Mouse (Mus musculus) liver, embryonic 16.5 days (tissue): ENCODE measurements around the gene Gm17651. TPM values are rescaled to one million over a fixed set of nuclear protein-coding genes. Genes with fewer than 3 reads are reported as not detected.
A peak's percentile ranks its signal among the peaks of the same experiment; 100 is the strongest.

Experiments used
- ATAC-seq: fragments of 200-750 bp; cut with Nextera tagmentation; 2 replicates; pipeline ENCODE4 v1.8.0; 2017; ENCODE audit warnings: low read depth, mild to moderate bottlenecking, moderate number of reproducible peaks, moderate library complexity
- H3K27ac ChIP-seq: fragments of 300-500 bp; sonication (generic); 2 replicates; pipeline ENCODE4 v1.5.1; 2014; ENCODE audit warnings: mild to moderate bottlenecking, low read length
- H3K27me3 ChIP-seq: fragments of 300-500 bp; sonication (generic); 2 replicates; pipeline ENCODE4 v1.6.1; 2014; ENCODE audit warnings: low read depth, low read length, mixed read lengths; ENCODE audit not compliant: control insufficient read depth, insufficient read depth
- H3K36me3 ChIP-seq: fragments of 300-500 bp; sonication (generic); 2 replicates; pipeline ENCODE4 v1.6.1; 2014; ENCODE audit warnings: mild to moderate bottlenecking; ENCODE audit not compliant: control insufficient read depth, insufficient read depth
- H3K4me1 ChIP-seq: fragments of 300-500 bp; sonication (generic); 2 replicates; pipeline ENCODE4 v1.6.1; 2014; ENCODE audit warnings: low read depth, low read length, mixed read lengths; ENCODE audit not compliant: control insufficient read depth
- H3K4me2 ChIP-seq: fragments of 300-500 bp; sonication (generic); 2 replicates; pipeline ENCODE4 v1.6.1; 2014; ENCODE audit warnings: low read depth, low read length, mixed read lengths
- H3K4me3 ChIP-seq: fragments of 300-500 bp; sonication (generic); 2 replicates; pipeline ENCODE4 v1.5.1; 2014; ENCODE audit warnings: low read depth, mild to moderate bottlenecking, low read length
- H3K9ac ChIP-seq: fragments of 300-500 bp; sonication (generic); 2 replicates; pipeline ENCODE4 v1.6.1; 2014; ENCODE audit warnings: low read depth, low read length
- H3K9me3 ChIP-seq: fragments of 300-500 bp; sonication (generic); replicated peaks from 2 replicates; pipeline ENCODE4 v1.6.1; 2016; ENCODE audit warnings: low read length; ENCODE audit not compliant: control insufficient read depth
- WGBS: fragments of 180-500 bp; shearing (Covaris S2); extraction: QIAGEN DNeasy Blood & Tissue Kit; methylation state at CpG from one replicate; pipeline ENCODE4 v1.1.7; 2014; ENCODE audit not compliant: insufficient replicate concordance; 5-methylcytosine and 5-hydroxymethylcytosine counted together
- microRNA-seq: library from miRNA; unstranded; fragments of <30 nt; microRNA quantifications from one replicate; pipeline ENCODE4, GENCODE M21; 2016
- polyA plus RNA-seq: library from polyadenylated mRNA; unstranded; fragments of >200 nt; fragmentation: Nextera tagmentation; extraction: Ambion mirVana; gene quantifications from 2 replicates; pipeline ENCODE4 v1.2.1, GENCODE M21; 2015

Gene Gm17651
- polyA plus RNA-seq, 1 experiment from 2014 or later: not detected

GRCm38 (mm10) chr3:97628391-97629001 lies 46.0 kb downstream of the Gm17651 start, which contains the start of gene Fmo5:
Gene Fmo5 (plus strand): TSS chr3:97628804.
- under 1% methylated on average over 18 of the region's 18 CpGs for WGBS

GRCm38 (mm10) chr3:97627893-97628292 lies 46.6 kb downstream of the Gm17651 start:
- H3K9me3 ChIP-seq: no peaks in the 10 kb centered on the region
- peak overlapping the region; percentile 69 for H3K4me3 ChIP-seq
- peak; percentile 62 for ATAC-seq
- H3K36me3 ChIP-seq: no peaks in the 10 kb centered on the region
- peak overlapping the region; percentile 88 for H3K27ac ChIP-seq
- H3K4me2 ChIP-seq: peak overlapping the region; percentile 71
- no peaks in the 10 kb centered on the region for H3K27me3 ChIP-seq
- peaks cover 11% of the 10 kb centered on the region for H3K4me1 ChIP-seq
- 66% methylated on average over 7 of the region's 7 CpGs for WGBS
- H3K9ac ChIP-seq: peak overlapping the region; percentile 66

More at GRCm38 (mm10) chr3:97628391-97629001, 46.0 kb downstream of the Gm17651 start, which contains the start of gene Fmo5:
- ATAC-seq: peak; percentile 97
- Histone ChIP-seq H3K4me3 (peak within 1 kb of the TSS; percentile 69), H3K9ac (peak within 1 kb of the TSS; percentile 66), H3K27me3 (no peaks in the 10 kb centered on the region), H3K4me2 (peak within 1 kb of the TSS; percentile 71), H3K4me1 (peaks cover 11% of the 10 kb centered on the region), H3K9me3 (no peaks in the 10 kb centered on the region), H3K36me3 (no peaks in the 10 kb centered on the region), H3K27ac (peak within 1 kb of the TSS; percentile 88)

GRCm38 (mm10) chr3:97624611-97625010 lies 49.9 kb downstream of the Gm17651 start:
- no peak for ATAC-seq
- no peaks in the 10 kb centered on the region for H3K9me3 ChIP-seq
- no peak overlapping the region for H3K4me2 ChIP-seq
- no peak overlapping the region for H3K9ac ChIP-seq
- no peak overlapping the region for H3K4me3 ChIP-seq
- no peaks in the 10 kb centered on the region for H3K36me3 ChIP-seq
- no peak overlapping the region for H3K27ac ChIP-seq
- WGBS: 34% methylated on average over 2 of the region's 2 CpGs
- no peaks in the 10 kb centered on the region for H3K27me3 ChIP-seq
- peaks cover 11% of the 10 kb centered on the region for H3K4me1 ChIP-seq

Small RNA genes lying within 50 kb of the gene (microRNA-seq; reads per million reads assigned to microRNA genes)
- gene Mir7225: not detected

Other genes starting within 250 kb of the Gm17651 start
- 7.8 and 8.4 TPM in 2 replicates for gene Chd1l, start 64.5 kb downstream of the Gm17651 start, polyA plus RNA-seq
- 22.2 and 24.9 TPM in 2 replicates for gene Fmo5, start 45.9 kb downstream of the Gm17651 start, polyA plus RNA-seq
- 1.3 and 1.5 TPM in 2 replicates for gene Prkab2, start 16.5 kb downstream of the Gm17651 start, polyA plus RNA-seq
- 10.4 and 14.2 TPM in 2 replicates for gene Pde4dip, start 214.0 kb upstream of the Gm17651 start, polyA plus RNA-seq
- gene Sec22b, start 226.5 kb upstream of the Gm17651 start, polyA plus RNA-seq: 54.8 and 56.0 TPM in 2 replicates